Mouse (Mus musculus) kidney, postnatal 36 days (tissue): ENCODE data around the gene Cyp24a1.

Source experiments
- DNase-seq, 2 experiments: peaks; one replicate each; pipeline ENCODE4 v3.0.0; 2021 to 2022; ENCODE audit warnings: mixed read lengths in 2 of 2

The Cyp24a1 gene

GRCm38 (mm10) chr2:170497091-170497566 lies at the start of gene Cyp24a1:
Gene Cyp24a1 (minus strand): TSS chr2:170497145.
- peak; percentile 88 to 91 for DNase-seq

DNA sequence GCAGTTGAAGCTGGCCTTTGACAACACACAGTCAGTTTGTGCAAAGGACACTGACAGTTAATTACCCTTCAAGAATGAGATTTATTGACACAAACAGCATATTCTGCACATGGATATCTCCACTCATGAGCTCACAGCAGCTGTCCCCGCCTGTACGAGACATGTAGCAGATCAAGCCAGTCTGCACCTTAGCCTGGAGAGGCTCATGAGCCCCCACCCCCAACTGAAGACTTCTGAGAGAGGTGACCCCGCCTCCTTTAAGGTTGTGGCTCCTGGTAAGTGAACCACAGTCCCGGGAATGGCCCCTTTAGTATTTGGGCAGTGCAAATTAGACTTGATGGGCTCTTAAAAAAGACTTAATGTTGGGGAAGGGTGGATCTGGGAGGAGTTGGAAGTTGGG lies 48.8 kb upstream of the Cyp24a1 start:
- DNase-seq = no peak

DNA sequence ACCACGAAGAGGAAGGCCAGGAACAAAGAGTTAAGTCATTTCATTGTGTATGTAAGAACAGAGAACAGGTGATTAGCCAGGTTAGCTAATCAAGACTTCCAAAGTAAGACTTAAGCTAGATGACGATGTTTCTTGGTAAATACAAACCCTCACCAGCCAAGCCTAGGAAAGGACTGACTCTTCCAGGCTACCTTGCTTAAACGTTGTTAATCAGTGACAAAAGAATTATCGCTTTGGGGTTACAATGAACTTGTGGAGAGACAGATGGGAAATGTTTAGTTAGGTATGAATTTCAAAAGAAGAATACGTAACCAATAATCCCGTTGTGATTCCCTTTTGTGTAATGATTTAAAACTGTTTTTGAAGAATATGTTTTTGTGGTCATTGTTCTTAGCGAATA lies 48.0 kb upstream of the Cyp24a1 start:
- peak in 1 of 2 experiments; percentile 15 for DNase-seq

DNA sequence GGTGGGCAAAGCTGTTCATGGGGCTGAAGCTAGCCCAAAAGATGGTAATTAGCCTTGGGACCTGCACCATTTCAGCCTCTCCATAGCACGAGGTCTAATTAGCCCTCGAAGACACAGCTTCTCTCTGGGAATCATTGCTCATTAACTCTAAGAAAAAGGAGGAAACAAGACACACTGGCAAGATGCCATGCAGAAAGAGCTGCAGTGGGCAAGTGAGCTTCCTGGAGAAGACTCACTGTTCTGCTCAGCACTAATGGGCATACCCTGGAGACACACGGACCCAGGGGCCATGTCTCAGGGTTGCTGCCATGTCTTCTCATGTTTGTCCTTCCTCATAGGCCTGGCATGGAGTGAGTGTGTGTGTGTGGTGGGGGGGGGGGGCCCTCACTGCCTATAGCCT lies 47.2 kb upstream of the Cyp24a1 start:
- peak; percentile 24 to 57 for DNase-seq

DNA sequence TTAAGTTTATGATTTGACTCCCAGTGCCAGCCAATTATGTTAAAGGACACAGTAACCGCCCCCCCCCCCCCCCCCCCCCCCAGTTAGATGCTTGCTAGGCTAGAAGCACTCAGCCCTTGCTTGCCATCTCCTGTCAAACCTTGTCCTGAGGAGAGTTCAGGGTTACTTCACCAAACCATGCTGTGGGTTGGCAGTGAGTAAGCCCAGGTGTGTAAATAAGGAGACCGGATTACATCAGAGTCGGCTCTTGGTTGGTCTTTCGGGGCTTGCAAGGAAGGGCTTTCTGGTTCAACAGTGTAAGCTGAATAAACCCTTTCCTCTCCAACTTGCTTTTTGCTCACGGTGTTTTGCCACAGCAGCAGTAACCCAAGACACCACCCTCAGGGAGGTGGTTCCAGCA lies 46.7 kb upstream of the Cyp24a1 start:
- no peak for DNase-seq

GRCm38 (mm10) chr2:170539211-170539610 lies 42.3 kb upstream of the Cyp24a1 start:
- no peak for DNase-seq

GRCm38 (mm10) chr2:170535841-170536240 lies 38.9 kb upstream of the Cyp24a1 start:
- no peak for DNase-seq

DNA sequence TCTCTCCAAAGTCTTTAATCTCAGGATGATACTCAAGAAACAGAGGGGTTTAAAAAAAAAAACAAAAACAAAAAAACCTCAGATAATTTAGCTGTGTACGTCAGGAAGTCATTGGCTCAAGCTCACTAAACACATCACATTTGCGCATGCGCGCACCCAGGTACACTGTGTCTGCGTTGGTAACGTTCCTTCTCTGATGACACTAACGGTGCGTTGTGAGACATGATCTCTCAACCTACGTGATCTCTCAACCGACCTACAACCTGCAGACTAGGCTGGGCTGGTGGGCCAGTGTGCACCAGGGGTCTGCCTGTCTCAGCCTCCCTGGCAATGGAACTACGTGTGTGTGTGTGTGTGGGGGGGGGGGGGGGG lies 37.8 kb upstream of the Cyp24a1 start:
- no peak for DNase-seq

- no peak for DNase-seq
Observed at GRCm38 (mm10) chr2:170534116-170534802, 37.3 kb upstream of the Cyp24a1 start.

GRCm38 (mm10) chr2:170530256-170530655 lies 33.3 kb upstream of the Cyp24a1 start:
- DNase-seq = no peak

GRCm38 (mm10) chr2:170529766-170530165 lies 32.8 kb upstream of the Cyp24a1 start:
- DNase-seq = no peak

GRCm38 (mm10) chr2:170528061-170528460 lies 31.1 kb upstream of the Cyp24a1 start:
- DNase-seq = peak in 1 of 2 experiments; percentile 28

DNA sequence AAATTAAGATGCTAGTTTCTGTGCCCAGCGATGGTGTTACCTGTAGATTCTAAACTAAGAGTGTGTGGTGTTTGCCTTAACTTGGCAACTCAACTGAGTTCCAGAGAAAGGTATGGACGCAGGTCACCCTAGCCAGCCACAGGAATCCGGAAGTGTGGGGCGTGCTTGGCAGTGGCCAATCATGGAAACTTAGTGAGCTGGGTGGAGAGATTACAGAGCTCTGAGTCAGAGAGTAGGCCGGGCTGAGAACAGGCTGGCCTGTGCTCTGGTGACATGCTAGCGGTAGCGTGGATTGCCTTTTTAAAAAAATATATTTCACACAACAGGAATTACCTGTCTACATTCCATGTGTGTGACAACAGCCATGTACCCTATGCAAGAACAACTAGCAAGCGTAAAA lies 29.6 kb upstream of the Cyp24a1 start:
- peak in 1 of 2 experiments; percentile 22 for DNase-seq

- DNase-seq = peak; percentile 56 to 83
Observed at GRCm38 (mm10) chr2:170520321-170520971, 23.5 kb upstream of the Cyp24a1 start.

GRCm38 (mm10) chr2:170513756-170514155 lies 16.8 kb upstream of the Cyp24a1 start:
- DNase-seq = no peak

- peak; percentile 92 to 96 for DNase-seq
Observed at GRCm38 (mm10) chr2:170511073-170511891, 14.3 kb upstream of the Cyp24a1 start.

GRCm38 (mm10) chr2:170508821-170509220 lies 11.9 kb upstream of the Cyp24a1 start:
- DNase-seq = peak; percentile 92 to 98

DNA sequence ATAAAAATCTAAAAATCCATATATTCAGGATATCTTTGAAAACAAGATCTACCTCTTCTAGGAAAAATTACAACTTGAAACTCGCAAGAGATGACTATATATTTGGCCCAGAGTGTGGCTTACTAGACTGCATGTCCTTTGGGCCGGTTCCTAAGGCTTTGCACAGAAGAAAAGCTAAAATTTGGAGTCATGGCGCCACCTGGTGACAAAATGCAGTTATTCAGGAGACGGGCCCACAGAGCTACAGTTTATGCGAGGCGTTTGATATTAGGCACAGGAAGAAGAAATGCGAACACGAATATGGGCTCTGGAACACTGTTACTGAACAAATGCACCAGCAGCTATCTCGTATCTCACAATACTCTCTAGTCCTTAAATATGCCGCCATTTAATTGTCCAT lies 10.8 kb upstream of the Cyp24a1 start:
- DNase-seq = peak; percentile 84 to 91

DNA sequence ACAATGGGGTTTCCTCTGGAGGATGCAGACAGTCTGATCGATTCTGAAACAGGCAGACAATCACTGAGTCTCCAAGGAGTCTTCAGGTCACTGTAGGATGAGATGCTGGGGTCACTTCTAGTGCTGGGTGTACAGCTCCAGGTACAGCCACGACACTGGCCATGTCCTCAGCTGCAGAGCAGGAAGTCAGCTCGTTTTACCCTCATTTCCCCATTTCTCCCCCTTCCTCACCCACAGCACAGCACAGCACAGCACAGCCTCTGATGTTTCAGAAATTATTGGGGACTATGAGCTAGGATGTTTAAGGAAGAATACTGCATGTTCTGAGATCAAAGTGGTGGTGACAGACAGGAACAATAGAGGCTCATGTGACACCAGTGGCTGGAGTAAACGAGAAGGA lies 7.0 kb upstream of the Cyp24a1 start:
- DNase-seq = no peak

- no peak for DNase-seq
Observed at GRCm38 (mm10) chr2:170503343-170503742, 6.4 kb upstream of the Cyp24a1 start.

- DNase-seq = peak; percentile 51 to 59
Observed at GRCm38 (mm10) chr2:170498011-170498410, 1.1 kb upstream of the Cyp24a1 start.

GRCm38 (mm10) chr2:170496154-170496930 lies 603 bp downstream of the Cyp24a1 start, which contains the start of gene Pfdn4:
Gene Pfdn4 (plus strand): TSS chr2:170496428.
- DNase-seq = peak in 1 of 2 experiments; percentile 41
